ENCODE assay signal across 20 mouse cellular contexts in the genomic region with DNA sequence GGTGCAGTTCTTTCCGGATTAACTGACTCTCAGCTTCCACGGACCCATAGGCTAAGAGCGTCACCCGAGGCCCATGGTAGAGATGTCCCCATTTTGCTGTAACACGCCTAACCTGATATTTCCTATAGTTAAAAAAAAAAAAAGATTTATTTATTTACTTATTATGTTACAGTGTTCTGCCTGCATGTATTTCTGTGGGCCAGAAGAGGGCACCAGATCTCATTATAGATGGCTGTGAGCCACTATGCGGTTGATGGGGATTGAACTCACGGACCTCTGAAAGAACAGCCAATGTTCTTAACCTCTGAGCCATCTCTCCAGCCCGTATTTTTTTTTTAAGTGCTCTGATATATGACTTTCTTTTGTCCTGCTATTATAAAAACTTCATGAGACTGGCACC.
DNase-seq lines count a peak whose midpoint lies in the region; ATAC-seq and TF ChIP-seq lines count a peak whose summit lies in the region.
"Had no signal": no experiment of that assay in that cellular context is flagged by ENCODE, and none has a peak within 500 bp of the region (broad histone marks: within the 10 kb centered on the region; RNA-seq: fewer than 3 reads in every experiment).

No protein-coding gene starts in this region.

- CTCF ChIA-PET in Patski (lab: Charles Lee) = interaction anchor here (1.0 kb wide), 1 partner anchor 9 kb away, joined by 4 read pairs; no protein-coding TSS in a partner anchor

- no peaks in the 10 kb centered on the region for H3K36me3 ChIP-seq in forebrain, postnatal 0 days (ENCODE audit: insufficient read depth)
- no peaks in the 10 kb centered on the region for H3K36me3 ChIP-seq in forebrain, embryonic 11.5 days (ENCODE audit: control insufficient read depth, insufficient read depth, low read length)
- H3K36me3 ChIP-seq: embryonic facial prominence, embryonic 12.5 days; G1E; hindbrain, embryonic 13.5 days; limb, embryonic 15.5 days; midbrain, embryonic 12.5 days had no signal

- no peak overlapping the region for H3K4me2 ChIP-seq in forebrain, postnatal 0 days (ENCODE audit: low read depth)
- H3K4me2 ChIP-seq in forebrain, embryonic 11.5 days (ENCODE audit: low read depth, low read length, severe bottlenecking) = no peak overlapping the region
- H3K4me2 ChIP-seq: embryonic facial prominence, embryonic 12.5 days; hindbrain, embryonic 13.5 days; limb, embryonic 15.5 days; midbrain, embryonic 12.5 days had no signal

- ATAC-seq in forebrain, postnatal 0 days = no peak
- no peak for ATAC-seq in forebrain, embryonic 11.5 days (replicated peaks; ENCODE audit: low FRiP score)
- ATAC-seq in Patski = no peak
- ATAC-seq: forebrain, embryonic 16.5 days had no signal

- H3K4me1 ChIP-seq in forebrain, postnatal 0 days (ENCODE audit: insufficient read depth) = no peaks in the 10 kb centered on the region
- H3K4me1 ChIP-seq in forebrain, embryonic 11.5 days (replicated peaks; ENCODE audit: control insufficient read depth, insufficient read depth, low read length) = no peaks in the 10 kb centered on the region

- peak; percentile 3 for DNase-seq in forebrain, postnatal 0 days
- DNase-seq in forebrain, embryonic 11.5 days (ENCODE audit: low spot score) = no peak
- DNase-seq in layer of hippocampus, adult 2 months (ENCODE audit: low spot score in 2 of 2) = no peak
- DNase-seq in layer of hippocampus, adult 11-12 months (ENCODE audit: low spot score) = no peak
- DNase-seq in 416B (ENCODE audit: low read depth) (peak; percentile 16), Patski (ENCODE audit: low read depth, low spot score) (no peak)
- no peak for DNase-seq in cerebellum, postnatal 36 days
- no peak for DNase-seq in frontal cortex, adult 2 months (ENCODE audit: extremely low spot score in 1 of 2, low spot score in 1 of 2)
- DNase-seq: adrenal gland, postnatal 10 days; cerebellum, adult 9-10 months; heart, adult 18-20 months; kidney, adult 11 months; lung, adult 18-20 months had no signal

- H3K27me3 ChIP-seq in forebrain, postnatal 0 days (ENCODE audit: insufficient read depth, low read length) = no peaks in the 10 kb centered on the region
- no peaks in the 10 kb centered on the region for H3K27me3 ChIP-seq in forebrain, embryonic 11.5 days (ENCODE audit: control insufficient read depth, insufficient read depth, low read length)
- H3K27me3 ChIP-seq in Patski = peaks cover 4% of the 10 kb centered on the region
- H3K27me3 ChIP-seq: embryonic facial prominence, embryonic 12.5 days; hindbrain, embryonic 13.5 days; limb, embryonic 15.5 days had no signal

- POLR2A ChIA-PET in Patski (lab: Charles Lee) = interaction anchor here (0.6 to 0.7 kb wide), 3 partner anchors 174 to 1145 kb away, joined by 3 to 7 read pairs (median 5); no protein-coding TSS in a partner anchor

- H3K27ac ChIP-seq in forebrain, postnatal 0 days (ENCODE audit: low read depth, low read length) = no peak overlapping the region
- H3K27ac ChIP-seq in forebrain, embryonic 11.5 days (ENCODE audit: low read depth, low read length) = no peak overlapping the region
- no peak overlapping the region for H3K27ac ChIP-seq in layer of hippocampus, adult 2 months
- H3K27ac ChIP-seq: embryonic facial prominence, embryonic 12.5 days; hindbrain, embryonic 13.5 days; limb, embryonic 15.5 days; midbrain, embryonic 12.5 days had no signal

- H3K9ac ChIP-seq in forebrain, postnatal 0 days = no peak overlapping the region
- no peak overlapping the region for H3K9ac ChIP-seq in forebrain, embryonic 11.5 days (ENCODE audit: low read length)
- H3K9ac ChIP-seq: embryonic facial prominence, embryonic 12.5 days; hindbrain, embryonic 13.5 days; limb, embryonic 15.5 days; midbrain, embryonic 12.5 days had no signal

- no peaks in the 10 kb centered on the region for H3K9me3 ChIP-seq in forebrain, postnatal 0 days (ENCODE audit: low read length)
- no peaks in the 10 kb centered on the region for H3K9me3 ChIP-seq in forebrain, embryonic 11.5 days (ENCODE audit: control insufficient read depth, low read length)
- H3K9me3 ChIP-seq: embryonic facial prominence, embryonic 12.5 days; G1E; hindbrain, embryonic 13.5 days; limb, embryonic 15.5 days; midbrain, embryonic 12.5 days had no signal

- WGBS in forebrain, postnatal 0 days = 88% methylated on average over 8 of the region's 8 CpGs
- WGBS in forebrain, embryonic 11.5 days = 80% methylated on average over 8 of the region's 8 CpGs

- in situ Hi-C loops in Patski (cut with MboI; ENCODE audit: low pct_unique_long_range_greater_than_20kb) = loop anchor here (5.0 to 10.0 kb wide), 2 partner anchors 1362 to 1729 kb away; no protein-coding TSS in a partner anchor

- peak; percentile 60 for TF ChIP-seq CTCF in forebrain, postnatal 0 days (IDR thresholded peaks at IDR 0.05; ENCODE audit: low read depth)
- TF ChIP-seq CTCF in layer of hippocampus, adult 2 months (conservative IDR thresholded peaks at IDR 0.05) = peak; percentile 73
- peak; percentile 58 for TF ChIP-seq CTCF in Patski (IDR thresholded peaks at IDR 0.05)

- no peak overlapping the region for H3K4me3 ChIP-seq in forebrain, postnatal 0 days (ENCODE audit: low read depth, low read length)
- no peak overlapping the region for H3K4me3 ChIP-seq in forebrain, embryonic 11.5 days (ENCODE audit: low read depth, low read length)
- no peak overlapping the region for H3K4me3 ChIP-seq in layer of hippocampus, adult 2 months
- H3K4me3 ChIP-seq: embryonic facial prominence, embryonic 12.5 days; hindbrain, embryonic 13.5 days; limb, embryonic 15.5 days; midbrain, embryonic 12.5 days; myocyte had no signal

Comparison
In these comparisons a context has a peak if more than half of its experiments do, and no peak if none do; other contexts are left out.
1. DNase-seq: peak in forebrain, postnatal 0 days (single experiment) and 416B (single experiment); none in forebrain, embryonic 11.5 days (single experiment), layer of hippocampus, adult 2 months (0 of 2), layer of hippocampus, adult 11-12 months (single experiment), Patski (single experiment), cerebellum, postnatal 36 days (0 of 2) and frontal cortex, adult 2 months (0 of 2).
2. Peak in every context shown above with its lines, with median percentiles within 50 percentile points of each other: CTCF ChIP-seq.